Comparison of ENCODE assay signal across 13 mouse cellular contexts in the genomic region with DNA sequence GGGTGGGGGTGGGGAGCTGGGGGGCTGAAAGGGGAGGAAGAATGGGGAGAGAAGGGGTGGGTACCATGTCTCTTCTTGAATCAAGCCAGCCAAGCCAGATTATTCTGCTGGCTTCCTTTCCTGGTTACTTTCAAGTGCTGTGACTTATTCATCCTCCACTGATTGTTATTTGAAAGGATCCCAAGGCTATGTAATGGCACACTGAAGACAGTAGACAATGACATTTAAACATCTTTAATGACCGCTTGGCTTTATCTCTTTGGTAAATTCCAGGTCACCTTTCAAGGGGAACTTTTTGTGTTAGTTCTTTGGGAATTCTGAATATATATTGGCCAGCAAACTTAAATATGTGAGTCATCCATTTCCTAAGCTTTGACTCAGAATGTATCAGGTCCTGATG. TPM values are rescaled to one million over a fixed set of nuclear protein-coding genes. Genes with fewer than 3 reads are reported as not detected.
DNase-seq lines count a peak whose midpoint lies in the region; ATAC-seq and TF ChIP-seq lines count a peak whose summit lies in the region.
"Had no signal": no experiment of that assay in that cellular context is flagged by ENCODE, and none has a peak within 500 bp of the region (broad histone marks: within the 10 kb centered on the region; RNA-seq: fewer than 3 reads in every experiment).

No protein-coding gene starts in this region.

- H3K4me1 ChIP-seq in heart, embryonic 10.5 days = peaks cover 11% of the 10 kb centered on the region; the same call in 1 of the 2 replicates
- peaks cover 7% of the 10 kb centered on the region; the same call in 1 of the 2 replicates for H3K4me1 ChIP-seq in lung, embryonic 15.5 days
- H3K4me1 ChIP-seq in hindbrain, embryonic 16.5 days (ENCODE audit: control insufficient read depth, insufficient read depth, low read depth, low read length) = peaks cover 20% of the 10 kb centered on the region
- H3K4me1 ChIP-seq in midbrain, postnatal 0 days (ENCODE audit: insufficient read depth, low read length) = peaks cover 6% of the 10 kb centered on the region
- 0 out of 2 replicates have a peak, but pooled peaks cover 8% of the 10 kb centered on the region for H3K4me1 ChIP-seq in liver, embryonic 12.5 days
- H3K4me1 ChIP-seq: liver, embryonic 15.5 days had no signal

- no peak for ATAC-seq in lung, embryonic 15.5 days (ENCODE audit: borderline replicate concordance, extremely low read depth, low FRiP score, low TSS enrichment)
- ATAC-seq in hindbrain, embryonic 16.5 days = no peak
- ATAC-seq in midbrain, postnatal 0 days (ENCODE audit: low FRiP score) = no peak
- no peak for ATAC-seq in liver, embryonic 12.5 days
- ATAC-seq: Patski had no signal

- H3K4me2 ChIP-seq in lung, embryonic 15.5 days = peak overlapping the region; percentile 79
- peak overlapping the region; percentile 95; the same call in 1 of the 2 replicates for H3K4me2 ChIP-seq in hindbrain, embryonic 16.5 days (ENCODE audit: low read length)
- H3K4me2 ChIP-seq in midbrain, postnatal 0 days (ENCODE audit: low read depth, low read length, poor library complexity, severe bottlenecking) = no peak overlapping the region
- no peak overlapping the region for H3K4me2 ChIP-seq in liver, embryonic 12.5 days
- H3K4me2 ChIP-seq: liver, embryonic 15.5 days had no signal

- DNase-seq in heart, embryonic 10.5 days (ENCODE audit: low spot score) = no peak
- DNase-seq in heart, adult 9 months (ENCODE audit: low spot score in 2 of 2) = no peak
- DNase-seq in lung, adult 18-20 months = no peak
- no peak for DNase-seq in midbrain, postnatal 0 days (ENCODE audit: low spot score)
- no peak for DNase-seq in left cerebral cortex, postnatal 4 days
- DNase-seq: adrenal gland, postnatal 36 days; cerebellum, postnatal 14 days; thymus, adult 2 months had no signal

- H3K27ac ChIP-seq in heart, embryonic 10.5 days = no peak overlapping the region
- H3K27ac ChIP-seq in lung, embryonic 15.5 days = peak overlapping the region; percentile 82
- H3K27ac ChIP-seq in hindbrain, embryonic 16.5 days (ENCODE audit: low read depth, low read length) = no peak overlapping the region
- no peak overlapping the region for H3K27ac ChIP-seq in midbrain, postnatal 0 days (ENCODE audit: low read depth, low read length)
- no peak overlapping the region for H3K27ac ChIP-seq in liver, embryonic 12.5 days
- H3K27ac ChIP-seq: liver, embryonic 15.5 days had no signal

- intact Hi-C loops in left cerebral cortex, postnatal 4 days (cut with DNase I) = no loop called here

- WGBS in heart, embryonic 10.5 days = 41% methylated on average over 1 of the region's 1 CpGs
- 25% methylated on average over 1 of the region's 1 CpGs for WGBS in lung, embryonic 15.5 days
- 58% methylated on average over 1 of the region's 1 CpGs for whole genome bisulfite sequencing in hindbrain, embryonic 16.5 days
- 47% methylated on average over 1 of the region's 1 CpGs for WGBS in midbrain, postnatal 0 days
- WGBS in liver, embryonic 12.5 days (ENCODE audit: insufficient replicate concordance) = 71% methylated on average over 1 of the region's 1 CpGs

- no peak for TF ChIP-seq CTCF in midbrain, postnatal 0 days (IDR thresholded peaks at IDR 0.05)

- peak overlapping the region; percentile 70 for H3K4me3 ChIP-seq in heart, embryonic 10.5 days
- peak overlapping the region; percentile 53 for H3K4me3 ChIP-seq in lung, embryonic 15.5 days
- no peak overlapping the region; the same call in 1 of the 2 replicates for H3K4me3 ChIP-seq in hindbrain, embryonic 16.5 days (ENCODE audit: low read length)
- H3K4me3 ChIP-seq in midbrain, postnatal 0 days (ENCODE audit: low read depth, low read length) = peak overlapping the region; percentile 57; the same call in 1 of the 2 replicates
- H3K4me3 ChIP-seq in liver, embryonic 12.5 days = no peak overlapping the region
- H3K4me3 ChIP-seq: liver, embryonic 15.5 days had no signal

- peak overlapping the region; percentile 44; the same call in 1 of the 2 replicates for H3K9ac ChIP-seq in lung, embryonic 15.5 days
- H3K9ac ChIP-seq in hindbrain, embryonic 16.5 days (ENCODE audit: low read depth, low read length) = no peak overlapping the region
- H3K9ac ChIP-seq in midbrain, postnatal 0 days (replicated peaks; ENCODE audit: low read length, poor library complexity, severe bottlenecking) = no peak overlapping the region
- H3K9ac ChIP-seq in liver, embryonic 12.5 days = no peak overlapping the region
- H3K9ac ChIP-seq: liver, embryonic 15.5 days had no signal

- H3K36me3 ChIP-seq in heart, embryonic 10.5 days = no peaks in the 10 kb centered on the region
- H3K36me3 ChIP-seq in lung, embryonic 15.5 days = no peaks in the 10 kb centered on the region
- H3K36me3 ChIP-seq in hindbrain, embryonic 16.5 days (ENCODE audit: control insufficient read depth, insufficient read depth, low read length) = no peaks in the 10 kb centered on the region
- no peaks in the 10 kb centered on the region for H3K36me3 ChIP-seq in midbrain, postnatal 0 days (ENCODE audit: insufficient read depth, low read length)
- H3K36me3 ChIP-seq in liver, embryonic 12.5 days = no peaks in the 10 kb centered on the region
- H3K36me3 ChIP-seq: liver, embryonic 15.5 days had no signal

- H3K27me3 ChIP-seq in heart, embryonic 10.5 days (ENCODE audit: insufficient read depth, poor library complexity, severe bottlenecking) = peaks cover 14% of the 10 kb centered on the region; the same call in 1 of the 2 replicates
- H3K27me3 ChIP-seq in lung, embryonic 15.5 days = peaks cover 13% of the 10 kb centered on the region
- H3K27me3 ChIP-seq in hindbrain, embryonic 16.5 days (replicated peaks; ENCODE audit: control insufficient read depth, insufficient read depth, low read length) = peaks cover 3% of the 10 kb centered on the region
- H3K27me3 ChIP-seq in midbrain, postnatal 0 days (ENCODE audit: insufficient read depth, low read length) = peaks cover 3% of the 10 kb centered on the region
- peaks cover 44% of the 10 kb centered on the region for H3K27me3 ChIP-seq in liver, embryonic 12.5 days (replicated peaks)
- H3K27me3 ChIP-seq: Patski had no signal

- no peaks in the 10 kb centered on the region for H3K9me3 ChIP-seq in heart, embryonic 10.5 days
- H3K9me3 ChIP-seq in lung, embryonic 15.5 days = no peaks in the 10 kb centered on the region
- no peaks in the 10 kb centered on the region for H3K9me3 ChIP-seq in hindbrain, embryonic 16.5 days (ENCODE audit: control insufficient read depth, low read length)
- H3K9me3 ChIP-seq in midbrain, postnatal 0 days (ENCODE audit: low read length) = no peaks in the 10 kb centered on the region
- H3K9me3 ChIP-seq in liver, embryonic 12.5 days (replicated peaks) = no peaks in the 10 kb centered on the region
- H3K9me3 ChIP-seq: liver, embryonic 15.5 days had no signal

RNA-seq across cellular contexts. Expression of gene Fgf10, which starts 47.1 kb away (rescaled TPM):
- 1.7 and 4.9 TPM in 2 replicates for polyA plus RNA-seq in heart, embryonic 10.5 days (2016; fragmentation: Nextera tagmentation; extraction: Ambion mirVana)
- 16.3 and 17.0 TPM in 2 replicates for polyA plus RNA-seq in lung, embryonic 15.5 days (2015; fragmentation: Nextera tagmentation; extraction: Ambion mirVana)
- polyA plus RNA-seq in hindbrain, embryonic 16.5 days (2015; fragmentation: Nextera tagmentation; extraction: Ambion mirVana) = 2.6 and 3.3 TPM in 2 replicates
- 0.60 and 1.2 TPM in 2 replicates for total RNA-seq in midbrain, postnatal 0 days (2014; rRNA removed)
- 2.1 and 2.2 TPM in 2 replicates for polyA plus RNA-seq in midbrain, postnatal 0 days (2015; fragmentation: Nextera tagmentation; extraction: Ambion mirVana)
- 1 to 10 TPM; 6.7 to 7.5 TPM for total RNA-seq in left cerebral cortex, postnatal 4 days (2021)
- polyA plus RNA-seq in liver, embryonic 12.5 days (2016; fragmentation: Nextera tagmentation; extraction: Ambion mirVana) = 0.57 and 0.76 TPM in 2 replicates

Comparison
In these comparisons a context has a peak if more than half of its experiments do, and no peak if none do; other contexts are left out.
1. H3K4me3 ChIP-seq: peak in heart, embryonic 10.5 days (single experiment), lung, embryonic 15.5 days (single experiment) and midbrain, postnatal 0 days (single experiment); none in hindbrain, embryonic 16.5 days (single experiment) and liver, embryonic 12.5 days (single experiment).
2. H3K4me2 ChIP-seq: peak in lung, embryonic 15.5 days (single experiment) and hindbrain, embryonic 16.5 days (single experiment); none in midbrain, postnatal 0 days (single experiment) and liver, embryonic 12.5 days (single experiment).